Mouse (Mus musculus) stomach, embryonic 14.5 days (tissue): ENCODE measurements around the gene Sorbs1. TPM values are rescaled to one million over a fixed set of nuclear protein-coding genes. Genes with fewer than 3 reads are reported as not detected.
A peak's percentile ranks its signal among the peaks of the same experiment; 100 is the strongest.

Source experiments
- ATAC-seq: fragments of 200-750 bp; cut with Nextera tagmentation; 2 replicates; pipeline ENCODE4 v1.8.0; 2017; ENCODE audit warnings: low read depth, moderate TSS enrichment; ENCODE audit not compliant: insufficient number of reproducible peaks, insufficient read depth, low FRiP score
- H3K27ac ChIP-seq: fragments of 300-500 bp; sonication (generic); 2 replicates; pipeline ENCODE4 v1.5.1; 2014; ENCODE audit warnings: mild to moderate bottlenecking, low read length, moderate library complexity, mixed read lengths
- H3K27me3 ChIP-seq: fragments of 300-500 bp; sonication (generic); 2 replicates; pipeline ENCODE4 v1.6.1; 2014; ENCODE audit warnings: low read length, control low read depth, mixed read lengths; ENCODE audit not compliant: control insufficient read depth, insufficient read depth
- H3K36me3 ChIP-seq: fragments of 300-500 bp; sonication (generic); 2 replicates; pipeline ENCODE4 v1.6.1; 2014; ENCODE audit warnings: mild to moderate bottlenecking, control low read depth, low read length, moderate library complexity, mixed read lengths; ENCODE audit not compliant: control insufficient read depth, insufficient read depth
- H3K4me1 ChIP-seq: fragments of 300-500 bp; sonication (generic); 2 replicates; pipeline ENCODE4 v1.6.1; 2014; ENCODE audit warnings: low read length, control low read depth, mixed read lengths; ENCODE audit not compliant: control insufficient read depth, insufficient read depth
- H3K4me2 ChIP-seq: fragments of 300-500 bp; sonication (generic); replicated peaks from 2 replicates; pipeline ENCODE4 v1.6.1; 2014; ENCODE audit warnings: low read depth, low read length, control low read depth
- H3K4me3 ChIP-seq: fragments of 300-500 bp; sonication (generic); 2 replicates; pipeline ENCODE4 v1.5.1; 2014; ENCODE audit warnings: low read depth, low read length, control low read depth
- H3K9ac ChIP-seq: fragments of 300-500 bp; sonication (generic); replicated peaks from 2 replicates; pipeline ENCODE4 v1.6.1; 2014; ENCODE audit warnings: low read depth, mild to moderate bottlenecking, control low read depth, low read length, moderate library complexity, mixed read lengths
- H3K9me3 ChIP-seq: fragments of 300-500 bp; sonication (generic); 2 replicates; pipeline ENCODE4 v1.6.1; 2016; ENCODE audit warnings: low read depth, low read length, control low read depth; ENCODE audit not compliant: control insufficient read depth
- WGBS: fragments of 180-500 bp; shearing (Covaris S2); extraction: QIAGEN DNeasy Blood & Tissue Kit; methylation state at CpG from one replicate; pipeline ENCODE4 v1.1.7; 2014; 5-methylcytosine and 5-hydroxymethylcytosine counted together
- polyA plus RNA-seq: library from polyadenylated mRNA; unstranded; fragments of >200 nt; fragmentation: Nextera tagmentation; extraction: Ambion mirVana; gene quantifications from 2 replicates; pipeline ENCODE4 v1.2.1, GENCODE M21; 2014

The Sorbs1 gene
- polyA plus RNA-seq, 1 experiment from 2014 or later: 84.0 TPM

DNA sequence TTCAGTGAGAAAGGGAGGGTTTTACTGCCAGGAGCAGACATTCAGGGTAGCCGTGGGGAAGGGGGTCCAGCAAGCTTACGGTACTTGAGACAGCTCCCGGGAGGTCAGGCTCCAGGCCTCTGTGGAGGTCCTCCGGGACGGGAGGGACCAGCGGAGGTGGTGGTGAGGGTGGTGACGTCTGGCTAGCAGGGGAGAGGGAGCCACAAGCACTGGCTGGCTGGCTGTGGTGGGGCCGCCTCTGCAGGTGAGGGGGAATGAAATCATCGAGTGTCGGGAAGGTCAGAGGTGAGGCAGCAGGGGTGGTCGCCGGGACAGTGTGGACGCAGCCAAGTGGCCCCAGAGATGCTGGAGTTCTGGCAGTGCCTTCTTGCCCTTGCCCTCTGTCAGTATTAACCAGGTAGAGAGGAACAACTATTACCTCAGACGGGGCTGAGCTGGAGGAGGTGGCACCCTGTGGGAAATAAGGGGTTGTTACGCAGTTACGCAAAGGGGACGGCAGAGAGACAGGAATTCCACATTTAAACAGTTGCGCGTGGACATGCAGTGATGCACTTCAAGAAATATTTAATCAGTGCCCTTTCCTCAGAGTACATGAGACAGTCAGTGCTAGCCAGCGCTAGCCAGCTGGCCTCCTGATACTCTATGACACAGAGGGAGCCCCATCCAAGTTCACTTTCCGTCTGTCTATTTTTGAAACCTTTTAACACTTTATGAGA lies 136.9 kb downstream of the Sorbs1 start:
- Histone ChIP-seq H3K36me3 (no peaks in the 10 kb centered on the region; the same call in 1 of the 2 replicates), H3K27me3 (no peaks in the 10 kb centered on the region), H3K27ac (no peak overlapping the region), H3K4me1 (0 out of 2 replicates have a peak, but pooled peaks cover 6% of the 10 kb centered on the region), H3K9ac (no peak overlapping the region), H3K4me3 (no peak overlapping the region), H3K9me3 (no peaks in the 10 kb centered on the region), H3K4me2 (no peak overlapping the region)
- 63% methylated on average over 21 of the region's 21 CpGs for WGBS
- no peak for ATAC-seq

GRCm38 (mm10) chr19:40374720-40375119 lies 138.9 kb downstream of the Sorbs1 start:
- H3K27ac ChIP-seq: no peak overlapping the region
- H3K4me2 ChIP-seq: no peak overlapping the region
- ATAC-seq: no peak
- H3K9ac ChIP-seq: no peak overlapping the region
- H3K9me3 ChIP-seq: no peaks in the 10 kb centered on the region
- no peaks in the 10 kb centered on the region; the same call in 1 of the 2 replicates for H3K36me3 ChIP-seq
- no peaks in the 10 kb centered on the region for H3K27me3 ChIP-seq
- H3K4me3 ChIP-seq: no peak overlapping the region
- WGBS: 85% methylated on average over 2 of the region's 2 CpGs
- peaks cover 8% of the 10 kb centered on the region; the same call in 1 of the 2 replicates for H3K4me1 ChIP-seq

DNA sequence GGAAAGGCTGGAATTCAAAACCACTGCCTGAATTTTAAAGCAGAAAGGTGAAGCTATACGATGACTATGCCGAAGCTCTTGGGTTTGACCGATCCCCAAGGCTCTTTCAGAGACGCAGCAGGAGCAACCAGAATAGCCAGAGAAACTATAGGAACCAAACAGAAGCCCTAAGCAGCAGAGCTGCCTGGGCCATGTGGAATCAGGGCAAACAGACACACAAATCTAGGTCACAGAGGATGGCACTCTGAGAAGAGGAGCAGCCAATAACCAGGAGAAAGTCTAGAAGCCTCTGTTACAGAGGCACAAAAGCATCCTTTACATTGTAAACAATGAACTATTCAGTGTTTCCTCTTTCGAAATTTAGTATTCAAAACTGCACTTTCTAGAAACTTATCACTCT lies 140.9 kb downstream of the Sorbs1 start:
- H3K27me3 ChIP-seq: no peaks in the 10 kb centered on the region
- peaks cover 8% of the 10 kb centered on the region; the same call in 1 of the 2 replicates for H3K4me1 ChIP-seq
- ATAC-seq: no peak
- WGBS: 91% methylated on average over 5 of the region's 5 CpGs
- H3K36me3 ChIP-seq: no peaks in the 10 kb centered on the region; the same call in 1 of the 2 replicates
- H3K4me2 ChIP-seq: no peak overlapping the region
- no peak overlapping the region for H3K9ac ChIP-seq
- no peaks in the 10 kb centered on the region for H3K9me3 ChIP-seq
- no peak overlapping the region for H3K4me3 ChIP-seq
- H3K27ac ChIP-seq: no peak overlapping the region

DNA sequence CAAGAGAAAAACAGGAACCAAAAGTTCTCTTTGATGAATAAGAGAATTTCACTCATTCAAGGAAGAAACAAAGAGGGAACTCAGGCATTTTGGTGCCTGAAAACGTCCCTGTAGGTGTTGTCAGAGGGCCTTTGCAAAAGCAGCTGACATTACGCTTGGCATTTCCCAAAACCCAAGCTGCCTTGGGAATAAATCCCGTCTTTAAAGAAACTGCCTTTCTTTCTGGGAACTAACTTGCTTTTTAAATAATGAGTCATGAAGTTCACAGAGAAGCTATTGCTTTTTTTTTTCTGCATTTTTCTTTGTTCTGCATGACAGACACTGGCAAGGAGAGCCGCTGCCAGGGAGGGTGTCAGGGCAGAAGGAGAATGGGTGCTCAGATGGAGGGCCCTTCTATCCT lies 141.7 kb downstream of the Sorbs1 start:
- H3K4me2 ChIP-seq: no peak overlapping the region
- peaks cover 8% of the 10 kb centered on the region; the same call in 1 of the 2 replicates for H3K4me1 ChIP-seq
- H3K27ac ChIP-seq: no peak overlapping the region
- no peak for ATAC-seq
- no peak overlapping the region for H3K9ac ChIP-seq
- H3K9me3 ChIP-seq: no peaks in the 10 kb centered on the region
- H3K27me3 ChIP-seq: no peaks in the 10 kb centered on the region
- H3K36me3 ChIP-seq: no peaks in the 10 kb centered on the region; the same call in 1 of the 2 replicates
- WGBS: 65% methylated on average over 4 of the region's 4 CpGs
- no peak overlapping the region for H3K4me3 ChIP-seq

DNA sequence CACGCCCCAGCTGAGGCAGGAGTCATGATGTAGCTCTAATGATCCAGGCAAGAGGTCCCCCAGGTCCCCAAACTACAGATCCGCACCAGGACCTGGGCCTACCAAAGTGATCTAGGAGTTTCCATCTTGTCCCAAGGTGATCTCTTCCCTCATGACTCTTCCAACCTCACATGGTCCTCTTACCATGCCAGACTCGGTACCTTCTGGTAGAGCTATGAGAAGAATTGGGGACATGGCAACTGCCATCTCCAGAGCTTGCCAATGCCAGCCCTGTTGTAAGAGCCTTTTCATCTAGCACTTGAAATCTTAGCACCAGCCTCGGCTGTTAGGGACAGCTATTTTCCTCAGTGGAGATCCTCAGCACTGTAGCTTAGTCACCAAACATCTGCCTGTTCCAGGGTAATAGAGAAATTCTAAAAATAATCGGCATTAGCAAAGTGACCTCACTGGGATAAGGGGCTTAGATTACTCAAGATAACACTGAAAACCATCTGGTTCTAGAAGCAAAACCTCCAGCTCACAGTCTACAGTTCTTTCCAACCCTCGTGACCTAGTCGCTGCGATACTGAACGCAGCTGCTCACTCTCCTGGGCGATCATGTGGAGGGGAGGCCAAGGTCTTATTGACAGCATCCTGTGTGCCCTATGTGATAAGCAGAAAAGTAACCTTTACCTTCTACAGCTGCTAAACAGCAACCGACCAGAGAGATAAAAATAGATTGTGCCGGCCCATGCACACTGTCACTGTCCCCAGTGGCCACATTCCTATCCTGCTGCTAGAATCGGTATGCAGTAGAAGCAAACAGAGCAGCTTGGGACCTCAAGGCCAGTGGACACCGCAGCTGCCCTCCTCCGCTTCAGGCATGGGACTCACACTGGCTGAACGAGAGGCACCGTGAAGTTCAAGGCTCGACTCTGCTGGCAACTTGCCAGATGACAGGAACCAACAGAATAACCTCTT lies 143.4 kb downstream of the Sorbs1 start:
- H3K4me2 ChIP-seq: no peak overlapping the region
- 49% methylated on average over 18 of the region's 18 CpGs for WGBS
- H3K9ac ChIP-seq: no peak overlapping the region
- no peaks in the 10 kb centered on the region for H3K27me3 ChIP-seq
- peak overlapping the region; percentile 39; the same call in 1 of the 2 replicates for H3K27ac ChIP-seq
- peak; percentile 48; the same call in 1 of the 2 replicates for ATAC-seq
- no peaks in the 10 kb centered on the region for H3K36me3 ChIP-seq
- no peaks in the 10 kb centered on the region for H3K9me3 ChIP-seq
- H3K4me3 ChIP-seq: no peak overlapping the region
- peaks cover 12% of the 10 kb centered on the region; the same call in 1 of the 2 replicates for H3K4me1 ChIP-seq

DNA sequence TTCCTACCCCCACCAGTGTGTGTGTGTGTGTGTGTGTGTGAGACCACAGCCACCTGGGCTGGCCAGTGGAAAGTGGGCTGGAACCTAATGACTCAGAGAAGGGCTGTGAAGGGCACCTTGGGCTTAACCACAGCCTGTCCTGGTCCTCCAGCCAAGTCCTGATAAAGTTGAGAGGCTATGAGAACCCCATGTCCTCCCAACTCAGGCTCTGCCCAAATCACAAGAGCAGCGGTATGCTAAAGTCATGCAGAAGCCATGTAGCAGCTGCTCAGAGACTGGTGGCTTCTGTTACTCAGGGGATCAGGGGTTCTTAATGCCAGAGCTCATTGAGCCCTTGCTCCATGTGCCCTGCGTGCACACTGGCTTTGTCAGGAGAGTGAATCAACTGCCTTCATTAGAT lies 145.1 kb downstream of the Sorbs1 start:
- ATAC-seq: no peak
- H3K9ac ChIP-seq: no peak overlapping the region
- 98% methylated on average over 2 of the region's 2 CpGs for WGBS

DNA sequence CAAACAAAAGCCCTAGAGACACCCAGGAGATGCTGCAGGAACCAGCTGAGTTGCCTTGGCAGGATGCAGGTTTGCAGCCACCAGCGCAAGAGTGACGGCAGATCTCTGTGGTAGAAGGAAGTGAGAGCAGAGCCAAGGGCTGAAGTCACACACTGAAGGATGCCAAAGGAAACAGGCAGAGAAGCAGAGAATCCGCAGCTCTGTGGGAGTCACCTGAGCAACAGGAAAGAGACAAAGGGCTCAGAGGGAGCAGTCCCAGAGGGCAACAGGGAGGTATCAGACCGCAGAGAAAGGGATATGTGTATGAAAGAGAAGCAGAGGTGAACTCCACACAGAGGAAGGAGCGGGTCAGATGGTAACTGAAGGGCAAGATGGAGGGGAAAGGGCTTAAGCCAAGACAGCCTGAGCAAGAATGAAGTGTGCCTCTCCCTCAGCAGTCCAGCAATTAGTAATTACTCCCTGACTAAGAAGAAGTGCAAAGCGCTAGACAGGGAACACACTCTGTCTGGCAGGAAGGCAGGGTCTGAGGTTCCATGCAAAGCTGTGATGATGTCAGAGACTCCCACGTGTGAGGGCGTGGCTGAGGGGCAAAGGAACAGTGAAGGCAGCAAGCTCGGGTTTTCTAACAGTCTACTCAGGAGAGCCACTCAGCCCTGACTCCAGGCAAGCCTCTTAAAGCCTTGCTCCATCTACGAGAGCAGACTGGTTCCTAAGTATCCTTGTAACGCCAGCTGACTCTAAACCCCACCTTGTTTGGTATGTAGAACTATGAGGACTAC lies 147.2 kb downstream of the Sorbs1 start:
- Histone ChIP-seq H3K36me3 (no peaks in the 10 kb centered on the region; the same call in 1 of the 2 replicates), H3K9me3 (no peaks in the 10 kb centered on the region), H3K4me2 (no peak overlapping the region), H3K9ac (no peak overlapping the region), H3K27me3 (no peaks in the 10 kb centered on the region), H3K27ac (no peak overlapping the region), H3K4me3 (no peak overlapping the region), H3K4me1 (peaks cover 12% of the 10 kb centered on the region; the same call in 1 of the 2 replicates)
- ATAC-seq: no peak
- 34% methylated on average over 11 of the region's 11 CpGs for WGBS

More for the DNA sequence above, 145.1 kb downstream of the Sorbs1 start:
- H3K27me3 ChIP-seq: no peaks in the 10 kb centered on the region
- peaks cover 12% of the 10 kb centered on the region; the same call in 1 of the 2 replicates for H3K4me1 ChIP-seq
- no peaks in the 10 kb centered on the region; the same call in 1 of the 2 replicates for H3K36me3 ChIP-seq
- H3K4me2 ChIP-seq: no peak overlapping the region
- no peak overlapping the region for H3K4me3 ChIP-seq
- H3K27ac ChIP-seq: no peak overlapping the region
- H3K9me3 ChIP-seq: no peaks in the 10 kb centered on the region

DNA sequence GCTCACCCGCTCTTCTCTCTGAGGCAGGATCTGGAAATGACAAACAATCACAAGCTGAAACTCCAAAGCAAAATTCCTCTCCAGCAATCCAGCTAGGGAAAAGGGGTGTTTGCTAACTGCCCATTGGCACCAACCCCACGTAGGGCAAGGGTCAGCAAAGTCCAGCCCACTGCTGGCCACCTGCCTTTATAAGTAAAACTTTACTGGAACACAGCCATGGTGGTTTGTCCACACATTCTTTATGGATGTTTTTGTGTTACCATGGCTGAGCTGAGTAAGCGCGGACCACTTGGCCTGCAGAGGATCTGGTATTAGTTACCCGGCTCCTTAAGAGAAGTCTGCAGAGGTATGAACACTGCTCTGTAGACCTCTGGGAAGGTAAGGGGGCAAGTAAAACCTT lies 148.4 kb downstream of the Sorbs1 start:
- 88% methylated on average over 5 of the region's 5 CpGs for WGBS
- Histone ChIP-seq H3K9me3 (no peaks in the 10 kb centered on the region), H3K4me3 (no peak overlapping the region), H3K36me3 (no peaks in the 10 kb centered on the region; the same call in 1 of the 2 replicates), H3K4me1 (peaks cover 7% of the 10 kb centered on the region; the same call in 1 of the 2 replicates), H3K27ac (no peak overlapping the region), H3K27me3 (no peaks in the 10 kb centered on the region), H3K4me2 (no peak overlapping the region), H3K9ac (no peak overlapping the region)
- no peak for ATAC-seq
